Mouse (Mus musculus) urinary bladder, postnatal 36 days (tissue): ENCODE measurements around the gene Eml5.
A peak's percentile ranks its signal among the peaks of the same experiment; 100 is the strongest.

Experiments used
- DNase-seq, 2 experiments: peaks; one replicate each; pipeline ENCODE4 v3.0.0; 2022; ENCODE audit warnings: low spot score in 2 of 2, mixed read lengths in 1 of 2

Gene Eml5

DNA sequence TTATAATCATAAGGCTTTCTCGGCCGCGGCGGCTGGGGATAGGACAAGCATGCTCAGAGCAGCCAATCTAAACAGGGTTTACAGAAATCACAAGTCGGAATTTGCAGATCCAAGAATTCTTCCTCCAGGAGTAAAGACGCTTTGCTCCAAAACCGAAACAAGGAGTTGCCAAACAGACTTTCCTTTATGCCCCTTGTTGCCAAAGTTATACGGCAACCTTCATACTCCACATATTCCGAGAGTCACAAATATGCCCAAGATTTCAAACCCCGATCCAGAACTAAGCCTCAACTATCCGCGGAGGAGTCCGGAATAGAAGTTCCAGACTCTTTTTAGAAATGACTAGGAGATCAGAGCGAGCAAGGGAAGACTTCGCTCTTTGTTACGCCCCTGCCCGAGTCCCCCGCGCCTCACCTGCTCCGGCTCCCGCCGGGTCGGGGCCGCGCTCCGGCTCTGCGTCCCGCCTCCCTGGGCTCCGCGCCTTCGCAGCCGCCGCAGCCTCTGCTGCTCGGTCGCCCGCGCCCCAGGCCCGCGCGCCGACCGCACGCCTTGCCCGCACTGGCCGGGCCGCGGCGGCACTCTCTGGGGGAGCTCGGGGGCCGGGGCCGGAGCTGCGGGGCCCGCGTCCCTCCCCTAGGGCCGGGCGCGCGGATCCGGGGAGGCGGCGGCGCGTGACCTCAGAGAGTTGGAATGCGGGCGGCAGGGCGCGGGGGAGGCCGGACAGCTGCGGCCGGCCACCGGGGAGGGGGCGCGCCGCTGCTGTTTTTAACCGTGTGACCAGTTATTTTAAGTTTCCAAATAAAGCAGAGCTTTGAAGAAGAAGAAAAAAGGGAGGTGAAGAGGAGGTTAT is 164.1 kb downstream of the Eml5 start, which contains the start of gene Ptpn21:
Gene Ptpn21 (minus strand): TSS at position 455 of the 850 bp plus-strand sequence.
- DNase-seq: peak; percentile 58 to 62
